Mouse (Mus musculus): Measurements from ENCODE around the gene Ms4a4b.
"Not testable (repeated sequence)": the region's sequence is repeated elsewhere in the genome, so short reads cannot be mapped to it uniquely, and the experiment has no call there.

The Ms4a4b gene

GRCm38 (mm10) chr19:11443338-11443737 lies at the start of gene Ms4a4b:
Ms4a4b (plus strand) TSS chr19:11443553.
- no peak for DNase-seq (ENCODE audit: low read depth in 2 of 2, low spot score in 2 of 2)

GRCm38 (mm10) chr19:11395769-11396168 lies 47.6 kb upstream of the Ms4a4b start:
- DNase-seq (ENCODE audit: low read depth in 2 of 2, low spot score in 2 of 2): no peak

DNA sequence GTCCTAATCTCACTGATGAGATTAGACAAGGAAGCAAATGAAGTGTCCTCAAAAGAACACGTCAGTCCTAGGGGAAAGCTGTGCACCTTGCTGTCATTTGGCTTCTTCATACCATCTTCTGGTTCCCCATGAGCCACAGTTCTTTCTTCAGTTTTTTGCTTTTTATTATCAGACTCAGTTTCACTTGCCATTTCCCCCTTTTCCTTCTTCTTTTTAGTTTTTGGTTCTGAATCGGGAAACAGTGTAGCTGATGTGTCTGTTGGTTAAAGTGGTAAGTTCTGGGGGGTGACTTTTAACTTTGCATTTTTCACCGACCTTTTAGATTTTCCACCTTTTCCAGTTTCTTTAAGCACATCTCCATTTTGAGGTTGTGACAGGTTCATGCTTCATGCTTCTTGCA lies 38.8 kb upstream of the Ms4a4b start, which contains the start of gene Ms4a4c:
Gene Ms4a4c, plus strand, starts transcription at position 244 of the 400 bp plus-strand sequence.
- DNase-seq (ENCODE audit: low read depth in 2 of 2, low spot score in 2 of 2): no peak

- DNase-seq (ENCODE audit: low read depth in 2 of 2, low spot score in 2 of 2): no peak
These were observed 35.9 kb upstream of the Ms4a4b start for GRCm38 (mm10) chr19:11407428-11407827.

- no peak for DNase-seq (ENCODE audit: low read depth in 2 of 2, low spot score in 2 of 2)
These were observed 34.8 kb upstream of the Ms4a4b start for GRCm38 (mm10) chr19:11408591-11408990.

GRCm38 (mm10) chr19:11411640-11412039 lies 31.7 kb upstream of the Ms4a4b start:
- DNase-seq (ENCODE audit: low read depth in 2 of 2, low spot score in 2 of 2): no peak

DNA sequence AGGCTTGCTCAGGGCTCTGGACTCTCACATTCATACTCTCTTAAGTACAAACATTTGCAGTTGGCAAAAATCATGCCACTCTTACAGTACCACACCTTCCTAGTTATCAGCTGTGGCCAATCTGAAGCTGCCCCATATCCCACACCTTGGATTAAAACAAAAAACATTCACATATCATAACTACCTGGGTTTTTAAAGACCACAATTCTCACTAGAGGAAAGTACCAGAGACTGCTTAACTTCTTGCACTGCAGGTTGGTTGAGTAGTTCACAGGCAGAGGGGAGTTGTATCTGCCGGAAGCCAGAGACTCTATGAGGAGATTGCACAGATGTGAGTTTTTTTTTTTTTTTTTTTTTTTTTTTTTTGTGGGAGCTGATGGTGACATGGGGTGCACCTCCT lies 29.3 kb upstream of the Ms4a4b start:
- no peak for DNase-seq (ENCODE audit: low read depth in 2 of 2, low spot score in 2 of 2)

GRCm38 (mm10) chr19:11415581-11415980 lies 27.8 kb upstream of the Ms4a4b start:
- no peak for DNase-seq (ENCODE audit: low read depth in 2 of 2, low spot score in 2 of 2)

- not testable (repeated sequence) for DNase-seq (ENCODE audit: low read depth in 2 of 2, low spot score in 2 of 2)
These were observed 24.5 kb upstream of the Ms4a4b start for GRCm38 (mm10) chr19:11418865-11419264.

DNA sequence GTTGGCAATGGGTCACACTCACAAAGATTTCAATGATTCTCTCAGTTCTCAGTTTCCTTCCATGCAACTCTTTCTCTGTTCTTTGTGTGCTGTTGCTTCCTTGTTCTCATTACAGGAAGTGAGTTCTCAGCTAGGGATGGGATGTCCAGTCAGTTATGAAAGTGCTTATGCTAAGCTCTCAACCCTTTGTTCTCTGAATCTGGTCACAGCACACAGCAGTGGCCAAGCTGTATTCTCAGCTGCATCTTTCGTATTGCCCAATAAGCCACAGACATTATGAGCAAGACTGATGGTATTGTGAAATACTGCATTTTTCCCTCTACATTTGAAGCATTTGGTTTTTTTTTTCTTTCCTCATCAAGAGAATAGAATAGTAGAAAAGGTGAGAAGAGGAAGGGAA lies 12.1 kb upstream of the Ms4a4b start:
- not testable (repeated sequence) for DNase-seq (ENCODE audit: low read depth in 2 of 2, low spot score in 2 of 2)

GRCm38 (mm10) chr19:11435058-11435834 lies 8.1 kb upstream of the Ms4a4b start:
- no peak for DNase-seq (ENCODE audit: low read depth in 2 of 2, low spot score in 2 of 2)

DNA sequence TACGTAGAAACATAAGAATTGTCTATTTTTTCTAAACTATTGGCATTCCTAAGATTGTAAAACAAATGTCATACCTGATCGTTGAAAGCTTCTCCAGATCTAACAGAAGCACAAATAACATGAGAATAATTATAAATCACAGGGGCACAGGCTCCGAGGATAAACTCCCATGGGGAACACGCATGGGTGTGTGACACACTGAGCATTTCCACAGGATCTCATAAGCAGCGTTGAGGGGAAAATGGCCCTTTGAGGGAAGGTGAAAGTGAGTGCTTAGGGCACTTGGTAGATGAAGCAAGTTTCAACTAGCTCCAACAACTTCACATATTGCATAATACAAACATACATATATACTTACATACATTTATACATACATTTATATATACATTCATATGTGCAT lies 611 bp downstream of the Ms4a4b start:
- DNase-seq (ENCODE audit: low read depth in 2 of 2, low spot score in 2 of 2): no peak

GRCm38 (mm10) chr19:11447238-11447637 lies 3.9 kb downstream of the Ms4a4b start:
- DNase-seq (ENCODE audit: low read depth in 2 of 2, low spot score in 2 of 2): no peak

DNA sequence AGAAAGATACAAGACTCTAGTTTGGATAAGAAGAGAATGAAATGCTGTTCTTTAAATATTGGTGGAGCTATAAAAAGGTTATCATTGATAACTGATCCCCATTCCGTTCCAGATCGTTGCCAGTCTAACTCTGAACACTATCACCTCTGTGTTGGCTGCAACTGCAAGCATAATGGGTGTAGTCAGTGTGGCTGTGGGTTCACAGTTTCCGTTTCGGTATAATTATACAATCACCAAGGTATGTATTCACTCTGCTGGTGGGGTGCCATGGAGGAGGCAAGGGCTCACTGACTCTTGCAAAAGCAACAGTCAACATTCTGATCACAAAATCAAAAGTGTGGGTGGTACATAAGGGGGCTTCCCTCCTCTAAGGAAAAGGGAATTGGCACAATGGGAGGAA lies 15.7 kb downstream of the Ms4a4b start:
- not testable (repeated sequence) for DNase-seq (ENCODE audit: low read depth in 2 of 2, low spot score in 2 of 2)

GRCm38 (mm10) chr19:11464795-11465194 lies 21.4 kb downstream of the Ms4a4b start:
- not testable (repeated sequence) for DNase-seq (ENCODE audit: low read depth in 2 of 2, low spot score in 2 of 2)

GRCm38 (mm10) chr19:11466471-11466870 lies 23.1 kb downstream of the Ms4a4b start:
- no peak for DNase-seq (ENCODE audit: low read depth in 2 of 2, low spot score in 2 of 2)

DNA sequence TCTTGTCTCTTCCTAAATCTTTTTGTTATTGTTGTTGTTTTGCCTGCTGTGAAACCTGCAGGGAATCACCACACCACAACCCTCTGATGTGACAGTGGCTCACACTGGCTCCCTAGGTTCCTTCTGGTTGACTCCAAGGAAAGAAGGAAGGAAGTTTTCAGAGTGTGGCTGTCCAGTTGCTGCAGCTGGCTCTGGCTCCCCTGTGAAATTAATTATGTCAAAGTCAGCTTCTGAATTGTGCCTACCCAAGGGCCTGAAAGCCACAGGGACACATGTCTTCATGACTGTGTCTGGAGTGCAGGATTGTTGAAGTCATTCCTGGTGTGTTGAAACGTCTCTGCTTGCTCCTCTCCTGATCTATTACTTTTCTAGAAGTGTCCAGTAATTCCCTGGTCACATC lies 25.0 kb downstream of the Ms4a4b start:
- not testable (repeated sequence) for DNase-seq (ENCODE audit: low read depth in 2 of 2, low spot score in 2 of 2)

- DNase-seq (ENCODE audit: low read depth in 2 of 2, low spot score in 2 of 2): not testable (repeated sequence)
These were observed 25.9 kb downstream of the Ms4a4b start, which contains the start of gene Ms4a6c for GRCm38 (mm10) chr19:11469215-11469614. Ms4a6c (plus strand) TSS chr19:11469366.

DNA sequence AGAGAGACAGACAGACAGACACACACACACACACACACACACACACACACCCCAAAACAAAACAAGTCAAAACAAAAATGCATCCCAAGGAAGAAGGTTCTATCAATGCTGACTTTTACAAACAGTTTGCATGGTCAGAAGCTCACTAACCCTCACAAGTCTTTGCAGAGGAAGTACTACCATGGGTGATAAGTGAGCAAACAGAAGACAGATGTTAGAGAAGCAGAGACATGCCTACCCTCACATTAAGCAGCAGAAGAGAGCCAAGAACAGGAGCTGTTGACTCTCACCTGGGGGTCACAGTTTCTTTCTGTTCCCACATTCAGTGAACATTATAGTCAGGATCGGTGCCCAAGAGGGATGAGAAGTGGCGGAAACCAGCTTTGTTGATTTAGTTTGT lies 36.4 kb downstream of the Ms4a4b start:
- DNase-seq (ENCODE audit: low read depth in 2 of 2, low spot score in 2 of 2): no peak

GRCm38 (mm10) chr19:11482684-11483083 lies 39.3 kb downstream of the Ms4a4b start:
- DNase-seq (ENCODE audit: low read depth in 2 of 2, low spot score in 2 of 2): no peak

DNA sequence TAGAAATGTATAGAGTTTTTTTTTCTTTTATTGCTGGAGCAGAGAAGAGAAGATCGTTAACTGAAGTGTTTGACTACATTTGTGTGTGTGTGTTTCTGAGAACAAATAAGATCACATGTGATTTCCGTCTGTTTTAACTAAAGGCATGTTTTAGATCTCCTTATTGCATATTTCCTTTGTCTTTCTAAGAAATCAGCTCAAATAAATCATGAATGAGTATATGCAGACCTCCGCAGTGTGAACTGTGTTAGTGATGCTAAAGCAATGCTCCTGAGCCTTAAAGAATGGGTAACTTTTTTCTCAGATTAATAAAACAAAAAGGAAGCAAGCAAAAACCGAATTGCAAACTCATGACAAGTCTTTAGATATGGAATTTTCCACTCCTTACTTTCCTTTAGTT lies 40.6 kb downstream of the Ms4a4b start:
- DNase-seq (ENCODE audit: low read depth in 2 of 2, low spot score in 2 of 2): no peak

DNA sequence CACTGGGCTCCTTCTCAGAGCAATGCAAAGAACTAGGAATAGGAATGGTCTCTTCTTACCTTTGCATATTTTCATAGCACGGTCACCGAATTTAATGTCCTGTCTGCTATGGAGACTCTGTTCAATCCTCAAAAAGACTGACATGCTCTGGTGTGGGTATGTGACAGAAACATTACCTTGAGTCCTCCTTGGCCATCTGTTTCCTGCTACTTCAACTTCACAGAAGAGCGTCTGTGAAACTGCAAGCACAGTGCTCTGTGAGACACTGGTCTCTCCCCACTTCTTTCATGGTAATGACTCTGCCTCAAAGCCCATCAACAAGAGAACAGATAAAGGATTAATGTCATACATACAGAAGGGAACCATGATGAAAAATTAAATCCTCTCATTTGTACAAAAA lies 41.0 kb downstream of the Ms4a4b start:
- no peak for DNase-seq (ENCODE audit: low read depth in 2 of 2, low spot score in 2 of 2)

DNA sequence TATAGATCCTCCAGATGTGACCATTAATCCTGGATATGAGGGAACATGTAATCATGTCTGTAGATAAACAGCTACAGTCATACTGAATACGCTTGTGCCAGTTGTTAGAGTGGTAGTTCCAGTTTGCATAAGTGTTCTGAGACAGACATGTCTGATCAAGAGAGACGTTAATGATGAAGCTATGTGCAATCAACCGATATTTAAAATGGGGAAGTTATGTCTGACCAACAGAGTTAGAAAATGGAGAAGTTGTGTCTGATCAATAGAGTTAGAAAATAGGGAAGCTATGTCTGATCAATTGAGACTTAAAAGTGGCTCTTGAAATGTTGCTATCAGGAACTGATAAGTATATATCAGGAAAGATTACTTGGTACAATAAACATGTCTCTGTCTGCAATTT lies 41.9 kb downstream of the Ms4a4b start:
- DNase-seq (ENCODE audit: low read depth in 2 of 2, low spot score in 2 of 2): no peak
